Mouse (Mus musculus): ENCODE data around the gene Mid1ip1. TPM values are rescaled to one million over a fixed set of nuclear protein-coding genes. Genes with fewer than 3 reads are reported as not detected.

Mid1ip1 gene
- total and polyA plus RNA-seq, 2 experiments from 2014 or later = 97.8 to 102 TPM

- H3K9ac ChIP-seq (replicated peaks; ENCODE audit: low read length, poor library complexity, severe bottlenecking) = no peak overlapping the region
- 53% methylated on average over 1 of the region's 1 CpGs for WGBS
- no peak overlapping the region for H3K4me2 ChIP-seq (ENCODE audit: low read depth, low read length, poor library complexity, severe bottlenecking)
- no peaks in the 10 kb centered on the region for H3K4me1 ChIP-seq (ENCODE audit: insufficient read depth, low read length)
- H3K27me3 ChIP-seq (ENCODE audit: insufficient read depth, low read length) = no peaks in the 10 kb centered on the region
- TF ChIP-seq CTCF (IDR thresholded peaks at IDR 0.05) = no peak
- no peaks in the 10 kb centered on the region for H3K36me3 ChIP-seq (ENCODE audit: insufficient read depth, low read length)
- DNase-seq (ENCODE audit: low spot score) (no peak), ATAC-seq (ENCODE audit: low FRiP score) (no peak)
- H3K9me3 ChIP-seq (ENCODE audit: low read length) = no peaks in the 10 kb centered on the region
- no peak overlapping the region for H3K4me3 ChIP-seq (ENCODE audit: low read depth, low read length)
- no peak overlapping the region for H3K27ac ChIP-seq (ENCODE audit: low read depth, low read length)
These were observed 20.1 kb downstream of the Mid1ip1 start for GRCm38 (mm10) chrX:10734874-10735273.

GRCm38 (mm10) chrX:10758866-10759265, 44.1 kb downstream of the Mid1ip1 start:
- Histone ChIP-seq H3K27me3 (ENCODE audit: insufficient read depth, low read length) (no peaks in the 10 kb centered on the region), H3K4me2 (ENCODE audit: low read depth, low read length, poor library complexity, severe bottlenecking) (no peak overlapping the region), H3K36me3 (ENCODE audit: insufficient read depth, low read length) (no peaks in the 10 kb centered on the region), H3K27ac (ENCODE audit: low read depth, low read length) (no peak overlapping the region), H3K4me1 (ENCODE audit: insufficient read depth, low read length) (no peaks in the 10 kb centered on the region), H3K4me3 (ENCODE audit: low read depth, low read length) (no peak overlapping the region), H3K9me3 (ENCODE audit: low read length) (no peaks in the 10 kb centered on the region), H3K9ac (replicated peaks; ENCODE audit: low read length, poor library complexity, severe bottlenecking) (no peak overlapping the region)
- ATAC-seq (ENCODE audit: low FRiP score) = no peak
- WGBS = 80% methylated on average over 4 of the region's 4 CpGs
- TF ChIP-seq CTCF (IDR thresholded peaks at IDR 0.05) = no peak
- DNase-seq (ENCODE audit: low spot score) = no peak

GRCm38 (mm10) chrX:10763476-10764016, 48.7 kb downstream of the Mid1ip1 start:
- ATAC-seq (ENCODE audit: low FRiP score) (no peak), DNase-seq (ENCODE audit: low spot score) (no peak)
- Histone ChIP-seq H3K9ac (replicated peaks; ENCODE audit: low read length, poor library complexity, severe bottlenecking) (no peak overlapping the region), H3K4me3 (ENCODE audit: low read depth, low read length) (no peak overlapping the region), H3K27ac (ENCODE audit: low read depth, low read length) (no peak overlapping the region), H3K27me3 (ENCODE audit: insufficient read depth, low read length) (no peaks in the 10 kb centered on the region), H3K4me2 (ENCODE audit: low read depth, low read length, poor library complexity, severe bottlenecking) (no peak overlapping the region), H3K9me3 (ENCODE audit: low read length) (no peaks in the 10 kb centered on the region), H3K36me3 (ENCODE audit: insufficient read depth, low read length) (no peaks in the 10 kb centered on the region), H3K4me1 (ENCODE audit: insufficient read depth, low read length) (no peaks in the 10 kb centered on the region)
- TF ChIP-seq CTCF (IDR thresholded peaks at IDR 0.05) = no peak
- 58% methylated on average over 10 of the region's 10 CpGs for WGBS

Other genes with a start within 250 kb of the Mid1ip1 start
- 318 and 333 TPM in 2 replicates for gene Tspan7, start 229.9 kb upstream of the Mid1ip1 start, total RNA-seq (2014; rRNA removed)
- gene Tspan7, start 229.9 kb upstream of the Mid1ip1 start, polyA plus RNA-seq (2015; fragmentation: Nextera tagmentation; extraction: Ambion mirVana) = 724 and 778 TPM in 2 replicates

Measured in midbrain, postnatal 0 days (tissue).